8 mouse cellular contexts compared by ENCODE assay signal in the genomic region with DNA sequence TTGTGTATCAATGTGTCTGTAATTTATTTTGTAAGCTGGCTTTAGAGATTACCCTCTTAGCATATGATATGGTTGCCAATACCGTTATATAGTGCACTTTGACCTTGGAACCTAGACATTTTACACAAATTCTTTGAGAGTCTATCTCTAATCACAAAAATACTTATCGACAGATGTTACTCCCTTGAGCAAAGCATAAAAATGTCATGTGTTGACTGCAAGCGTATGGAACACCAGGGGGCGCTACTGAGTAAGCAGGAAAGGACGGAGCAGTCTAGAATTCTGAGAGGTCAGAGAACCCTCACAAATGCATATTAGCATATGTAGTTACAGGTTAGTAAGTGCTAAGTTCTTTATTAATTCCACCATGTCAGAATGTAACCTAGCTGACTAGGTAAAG. TPM values are rescaled to one million over a fixed set of nuclear protein-coding genes. Genes with fewer than 3 reads are reported as not detected.
A peak's percentile ranks its signal among the peaks of the same experiment; 100 is the strongest.
DNase-seq lines count a peak whose midpoint lies in the region; ATAC-seq lines count a peak whose summit lies in the region.

No protein-coding gene starts in this region.

- peaks cover 15% of the 10 kb centered on the region for H3K36me3 ChIP-seq in liver, embryonic 11.5 days (ENCODE audit: control insufficient read depth, insufficient read depth, low read length)
- H3K36me3 ChIP-seq in neural tube, embryonic 11.5 days (ENCODE audit: control insufficient read depth, insufficient read depth, low read length), result peaks cover 8% of the 10 kb centered on the region

- DNase-seq in A20 (ENCODE audit: low read depth, low spot score) (peak; percentile 78), NIH3T3 (ENCODE audit: low read depth) (peak; percentile 87)
- peak; percentile 62 for DNase-seq in cerebellum, adult 9-11 months
- peak; percentile 39 to 67 for DNase-seq in frontal cortex, postnatal 10 days (ENCODE audit: low spot score in 2 of 2)
- DNase-seq in kidney, postnatal 10 days, result peak; percentile 91
- peak; percentile 54 for DNase-seq in liver, embryonic 11.5 days (ENCODE audit: low spot score)
- peak; percentile 81 for DNase-seq in neural tube, embryonic 11.5 days (ENCODE audit: low spot score)
- DNase-seq in thymus, postnatal 14 days, result peak; percentile 76

- peaks cover 11% of the 10 kb centered on the region for H3K4me1 ChIP-seq in liver, embryonic 11.5 days (replicated peaks; ENCODE audit: control insufficient read depth, insufficient read depth, low read length)
- peaks cover 13% of the 10 kb centered on the region for H3K4me1 ChIP-seq in neural tube, embryonic 11.5 days (ENCODE audit: control insufficient read depth, insufficient read depth, low read length)

- WGBS in liver, embryonic 11.5 days, result 14% methylated on average over 5 of the region's 5 CpGs
- 16% methylated on average over 5 of the region's 5 CpGs for WGBS in neural tube, embryonic 11.5 days

- no peak overlapping the region for H3K9ac ChIP-seq in liver, embryonic 11.5 days (ENCODE audit: low read depth, low read length)
- H3K9ac ChIP-seq in neural tube, embryonic 11.5 days (ENCODE audit: low read length), result no peak overlapping the region

- H3K4me2 ChIP-seq in liver, embryonic 11.5 days, result no peak overlapping the region
- H3K4me2 ChIP-seq in neural tube, embryonic 11.5 days (ENCODE audit: low read depth), result no peak overlapping the region

- ATAC-seq in liver, embryonic 11.5 days (replicated peaks; ENCODE audit: low FRiP score), result no peak
- no peak for ATAC-seq in neural tube, embryonic 11.5 days (ENCODE audit: insufficient read depth, low FRiP score, low TSS enrichment)

- H3K27ac ChIP-seq in liver, embryonic 11.5 days (ENCODE audit: low read depth, low read length), result no peak overlapping the region
- H3K27ac ChIP-seq in neural tube, embryonic 11.5 days (ENCODE audit: low read depth, low read length), result no peak overlapping the region

- no peaks in the 10 kb centered on the region for H3K27me3 ChIP-seq in liver, embryonic 11.5 days (replicated peaks; ENCODE audit: control insufficient read depth, insufficient read depth, low read length)
- H3K27me3 ChIP-seq in neural tube, embryonic 11.5 days (ENCODE audit: control insufficient read depth, insufficient read depth, low read length), result no peaks in the 10 kb centered on the region

- H3K9me3 ChIP-seq in liver, embryonic 11.5 days (ENCODE audit: control insufficient read depth, low read length), result no peaks in the 10 kb centered on the region
- no peaks in the 10 kb centered on the region for H3K9me3 ChIP-seq in neural tube, embryonic 11.5 days (ENCODE audit: control insufficient read depth, low read length)

- no peak overlapping the region for H3K4me3 ChIP-seq in liver, embryonic 11.5 days (ENCODE audit: low read depth, low read length)
- no peak overlapping the region for H3K4me3 ChIP-seq in neural tube, embryonic 11.5 days (ENCODE audit: low read depth, low read length)

RNA-seq across cellular contexts. Expression of gene Rpl37a, which starts 5.8 kb away (rescaled TPM):
- polyA plus RNA-seq in liver, embryonic 11.5 days (2014; fragmentation: Nextera tagmentation; extraction: Ambion mirVana), result 1,988 and 2,199 TPM in 2 replicates
- polyA plus RNA-seq in neural tube, embryonic 11.5 days (2014; fragmentation: Nextera tagmentation; extraction: Ambion mirVana), result 1,430 and 1,523 TPM in 2 replicates

RNA-seq across cellular contexts. Expression of gene Ankar, which starts 16.5 kb away (rescaled TPM):
- not detected in 2 replicates for polyA plus RNA-seq in liver, embryonic 11.5 days (2014; fragmentation: Nextera tagmentation; extraction: Ambion mirVana)
- not detected in 2 replicates for polyA plus RNA-seq in neural tube, embryonic 11.5 days (2014; fragmentation: Nextera tagmentation; extraction: Ambion mirVana)
